Mouse (Mus musculus): ENCODE data around the gene Upk1b. TPM values are rescaled to one million over a fixed set of nuclear protein-coding genes. Genes with fewer than 3 reads are reported as not detected.

Upk1b gene
- total and polyA plus RNA-seq, 2 experiments from 2014 or later = 0.44 to 1.0 TPM

GRCm38 (mm10) chr16:38741204-38741903, 58.8 kb downstream of the Upk1b start:
- Histone ChIP-seq H3K4me3 (ENCODE audit: low read depth, low read length) (peak overlapping the region; percentile 92), H3K36me3 (ENCODE audit: insufficient read depth, low read length) (no peaks in the 10 kb centered on the region), H3K9me3 (ENCODE audit: low read length) (no peaks in the 10 kb centered on the region), H3K27me3 (ENCODE audit: insufficient read depth, low read length) (no peaks in the 10 kb centered on the region), H3K4me2 (ENCODE audit: low read depth, low read length, poor library complexity, severe bottlenecking) (peak overlapping the region; percentile 86), H3K4me1 (ENCODE audit: insufficient read depth, low read length) (no peaks in the 10 kb centered on the region), H3K27ac (ENCODE audit: low read depth, low read length) (peak overlapping the region; percentile 85; the same call in 1 of the 2 replicates), H3K9ac (replicated peaks; ENCODE audit: low read length, poor library complexity, severe bottlenecking) (peak overlapping the region; percentile 91; the same call in 1 of the 2 replicates)
- TF ChIP-seq CTCF (IDR thresholded peaks at IDR 0.05) = no peak
- no peak for DNase-seq (ENCODE audit: low spot score)
- ATAC-seq (ENCODE audit: low FRiP score) = no peak
- 86% methylated on average over 13 of the region's 13 CpGs for WGBS

- Histone ChIP-seq H3K27me3 (ENCODE audit: insufficient read depth, low read length) (no peaks in the 10 kb centered on the region), H3K9ac (replicated peaks; ENCODE audit: low read length, poor library complexity, severe bottlenecking) (no peak overlapping the region), H3K4me2 (ENCODE audit: low read depth, low read length, poor library complexity, severe bottlenecking) (no peak overlapping the region), H3K4me3 (ENCODE audit: low read depth, low read length) (no peak overlapping the region), H3K27ac (ENCODE audit: low read depth, low read length) (no peak overlapping the region), H3K36me3 (ENCODE audit: insufficient read depth, low read length) (no peaks in the 10 kb centered on the region), H3K9me3 (ENCODE audit: low read length) (no peaks in the 10 kb centered on the region), H3K4me1 (ENCODE audit: insufficient read depth, low read length) (no peaks in the 10 kb centered on the region)
- ATAC-seq (ENCODE audit: low FRiP score) (no peak), DNase-seq (ENCODE audit: low spot score) (no peak)
- WGBS = 65% methylated on average over 8 of the region's 8 CpGs
- no peak for TF ChIP-seq CTCF (IDR thresholded peaks at IDR 0.05)
Observed at GRCm38 (mm10) chr16:38730921-38731320, 69.2 kb downstream of the Upk1b start.

- Histone ChIP-seq H3K4me2 (ENCODE audit: low read depth, low read length, poor library complexity, severe bottlenecking) (no peak overlapping the region), H3K4me1 (ENCODE audit: insufficient read depth, low read length) (no peaks in the 10 kb centered on the region), H3K36me3 (ENCODE audit: insufficient read depth, low read length) (no peaks in the 10 kb centered on the region), H3K4me3 (ENCODE audit: low read depth, low read length) (no peak overlapping the region), H3K27ac (ENCODE audit: low read depth, low read length) (no peak overlapping the region), H3K27me3 (ENCODE audit: insufficient read depth, low read length) (no peaks in the 10 kb centered on the region), H3K9me3 (ENCODE audit: low read length) (no peaks in the 10 kb centered on the region), H3K9ac (replicated peaks; ENCODE audit: low read length, poor library complexity, severe bottlenecking) (no peak overlapping the region)
- peak; percentile 52; the same call in 1 of the 2 replicates for ATAC-seq (ENCODE audit: low FRiP score)
- DNase-seq (ENCODE audit: low spot score) = peak; percentile 86
- peak; percentile 93 for TF ChIP-seq CTCF (IDR thresholded peaks at IDR 0.05)
- 60% methylated on average over 15 of the region's 15 CpGs for WGBS
Observed at GRCm38 (mm10) chr16:38729610-38730288, 70.4 kb downstream of the Upk1b start.

GRCm38 (mm10) chr16:38729139-38729538, 71.0 kb downstream of the Upk1b start:
- TF ChIP-seq CTCF (IDR thresholded peaks at IDR 0.05) = no peak
- Histone ChIP-seq H3K4me3 (ENCODE audit: low read depth, low read length) (no peak overlapping the region), H3K4me2 (ENCODE audit: low read depth, low read length, poor library complexity, severe bottlenecking) (no peak overlapping the region), H3K4me1 (ENCODE audit: insufficient read depth, low read length) (no peaks in the 10 kb centered on the region), H3K36me3 (ENCODE audit: insufficient read depth, low read length) (no peaks in the 10 kb centered on the region), H3K9ac (replicated peaks; ENCODE audit: low read length, poor library complexity, severe bottlenecking) (no peak overlapping the region), H3K9me3 (ENCODE audit: low read length) (no peaks in the 10 kb centered on the region), H3K27ac (ENCODE audit: low read depth, low read length) (no peak overlapping the region), H3K27me3 (ENCODE audit: insufficient read depth, low read length) (no peaks in the 10 kb centered on the region)
- WGBS = 81% methylated on average over 6 of the region's 6 CpGs
- no peak for DNase-seq (ENCODE audit: low spot score)
- no peak for ATAC-seq (ENCODE audit: low FRiP score)

GRCm38 (mm10) chr16:38728576-38729132, 71.5 kb downstream of the Upk1b start:
- Histone ChIP-seq H3K4me3 (ENCODE audit: low read depth, low read length) (no peak overlapping the region), H3K27me3 (ENCODE audit: insufficient read depth, low read length) (no peaks in the 10 kb centered on the region), H3K27ac (ENCODE audit: low read depth, low read length) (no peak overlapping the region), H3K9me3 (ENCODE audit: low read length) (no peaks in the 10 kb centered on the region), H3K4me1 (ENCODE audit: insufficient read depth, low read length) (no peaks in the 10 kb centered on the region), H3K36me3 (ENCODE audit: insufficient read depth, low read length) (no peaks in the 10 kb centered on the region), H3K4me2 (ENCODE audit: low read depth, low read length, poor library complexity, severe bottlenecking) (no peak overlapping the region), H3K9ac (replicated peaks; ENCODE audit: low read length, poor library complexity, severe bottlenecking) (no peak overlapping the region)
- TF ChIP-seq CTCF (IDR thresholded peaks at IDR 0.05) = no peak
- ATAC-seq (ENCODE audit: low FRiP score) (no peak), DNase-seq (ENCODE audit: low spot score) (no peak)
- 94% methylated on average over 15 of the region's 15 CpGs for WGBS

GRCm38 (mm10) chr16:38724974-38725373, 75.2 kb downstream of the Upk1b start:
- H3K27ac ChIP-seq (ENCODE audit: low read depth, low read length) = no peak overlapping the region
- H3K27me3 ChIP-seq (ENCODE audit: insufficient read depth, low read length) = no peaks in the 10 kb centered on the region
- no peak for DNase-seq (ENCODE audit: low spot score)
- no peak for ATAC-seq (ENCODE audit: low FRiP score)
- no peak overlapping the region for H3K9ac ChIP-seq (replicated peaks; ENCODE audit: low read length, poor library complexity, severe bottlenecking)
- H3K9me3 ChIP-seq (ENCODE audit: low read length) = no peaks in the 10 kb centered on the region
- WGBS = 65% methylated on average over 13 of the region's 13 CpGs
- no peaks in the 10 kb centered on the region for H3K36me3 ChIP-seq (ENCODE audit: insufficient read depth, low read length)
- H3K4me3 ChIP-seq (ENCODE audit: low read depth, low read length) = no peak overlapping the region
- TF ChIP-seq CTCF (IDR thresholded peaks at IDR 0.05) = no peak
- H3K4me2 ChIP-seq (ENCODE audit: low read depth, low read length, poor library complexity, severe bottlenecking) = no peak overlapping the region
- no peaks in the 10 kb centered on the region for H3K4me1 ChIP-seq (ENCODE audit: insufficient read depth, low read length)
